Mouse (Mus musculus): ENCODE measurements around the gene Tnfaip8l2.

DNA sequence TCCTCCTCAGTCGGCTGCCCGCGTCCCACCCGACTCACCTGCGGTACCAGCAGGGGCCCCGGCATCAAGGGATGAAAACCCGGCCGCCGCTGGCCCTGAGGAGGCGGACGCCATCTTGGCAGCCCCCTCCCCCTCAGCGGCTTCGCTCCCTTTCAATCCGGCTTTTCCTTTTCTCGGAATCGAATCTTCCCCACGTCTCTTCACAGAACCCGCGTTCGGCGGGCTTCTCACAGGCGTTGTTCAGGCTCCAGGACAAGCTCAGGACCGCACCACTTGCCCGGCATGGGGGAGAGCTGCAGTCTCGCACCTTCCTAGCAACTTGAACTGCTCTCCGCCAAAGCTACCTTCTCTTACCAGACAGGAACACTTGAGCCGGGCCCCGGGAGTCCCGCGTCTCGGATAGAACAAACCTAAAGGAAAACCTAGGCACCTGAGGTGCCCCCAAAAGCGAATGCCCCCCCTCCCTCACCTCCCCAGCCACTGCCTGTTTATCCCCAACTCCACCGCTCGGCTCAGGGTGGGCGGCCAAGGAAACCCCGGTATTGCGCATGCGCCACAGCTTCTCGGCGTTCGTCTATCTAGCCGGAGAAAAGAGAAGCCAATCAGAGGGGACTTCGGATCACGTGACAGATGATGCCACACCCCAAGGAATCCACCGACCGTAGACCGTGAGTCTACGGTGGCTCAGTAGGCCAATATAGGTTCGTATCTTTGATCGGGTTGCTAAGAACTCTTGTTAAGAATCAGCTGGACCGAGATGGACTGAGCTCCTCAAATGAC lies 35.6 kb downstream of the Tnfaip8l2 start, which contains the start of gene Pip5k1a:
- TF ChIP-seq GATA1 (IDR thresholded peaks at IDR 0.05; ENCODE audit: borderline replicate concordance, low read length), result no peak
- no peak for TF ChIP-seq FLI1 (IDR thresholded peaks at IDR 0.05; ENCODE audit: low read length)

Measured in megakaryocyte, embryonic 14.5 days (primary cell).